Mouse (Mus musculus): ENCODE results near the gene Golga5. TPM values are rescaled to one million over a fixed set of nuclear protein-coding genes. Genes with fewer than 3 reads are reported as not detected.

The Golga5 gene
- total RNA-seq, 2 experiments from 2014 or later, result 23.0 to 26.7 TPM

- no peak for DNase-seq
These were observed 45.8 kb downstream of the Golga5 start for GRCm38 (mm10) chr12:102514751-102515150.

GRCm38 (mm10) chr12:102516151-102516550, 47.2 kb downstream of the Golga5 start:
- DNase-seq, result no peak

GRCm38 (mm10) chr12:102517647-102518046, 48.7 kb downstream of the Golga5 start:
- DNase-seq, result no peak

GRCm38 (mm10) chr12:102519929-102520720, 51.2 kb downstream of the Golga5 start:
- no peak for DNase-seq

- no peak for DNase-seq
These were observed 52.9 kb downstream of the Golga5 start for GRCm38 (mm10) chr12:102521777-102522319.

GRCm38 (mm10) chr12:102524216-102524615, 55.3 kb downstream of the Golga5 start:
- DNase-seq, result peak; percentile 8

GRCm38 (mm10) chr12:102524760-102525159, 55.8 kb downstream of the Golga5 start:
- DNase-seq, result peak; percentile 53

- DNase-seq, result no peak
These were observed 59.1 kb downstream of the Golga5 start for GRCm38 (mm10) chr12:102527989-102528388.

- DNase-seq, result no peak
These were observed 66.9 kb downstream of the Golga5 start for GRCm38 (mm10) chr12:102535796-102536195.

GRCm38 (mm10) chr12:102540278-102540677, 71.3 kb downstream of the Golga5 start:
- no peak for DNase-seq

GRCm38 (mm10) chr12:102541168-102541567, 72.2 kb downstream of the Golga5 start:
- DNase-seq, result no peak

GRCm38 (mm10) chr12:102545122-102545521, 76.2 kb downstream of the Golga5 start:
- DNase-seq, result no peak

Other genes with a start within 250 kb of the Golga5 start
- gene Rin3, start 186.1 kb upstream of the Golga5 start, total RNA-seq (2021), result 10 to 100 TPM; 21.1 to 21.5 TPM
- gene Lgmn, start 29.3 kb upstream of the Golga5 start, total RNA-seq (2021), result 10 to 100 TPM; 68.9 to 76.9 TPM
- under 1 TPM in 1 of 2 experiments, not detected in 1; 0.18 TPM for gene Chga, start 85.8 kb downstream of the Golga5 start, total RNA-seq (2021)
- 1 to 10 TPM; 7.5 to 7.9 TPM for gene Itpk1, start 235.8 kb downstream of the Golga5 start, total RNA-seq (2021)

All from heart, postnatal 4 days (tissue).